Mouse (Mus musculus): ENCODE data around the gene Map2k5.

DNA sequence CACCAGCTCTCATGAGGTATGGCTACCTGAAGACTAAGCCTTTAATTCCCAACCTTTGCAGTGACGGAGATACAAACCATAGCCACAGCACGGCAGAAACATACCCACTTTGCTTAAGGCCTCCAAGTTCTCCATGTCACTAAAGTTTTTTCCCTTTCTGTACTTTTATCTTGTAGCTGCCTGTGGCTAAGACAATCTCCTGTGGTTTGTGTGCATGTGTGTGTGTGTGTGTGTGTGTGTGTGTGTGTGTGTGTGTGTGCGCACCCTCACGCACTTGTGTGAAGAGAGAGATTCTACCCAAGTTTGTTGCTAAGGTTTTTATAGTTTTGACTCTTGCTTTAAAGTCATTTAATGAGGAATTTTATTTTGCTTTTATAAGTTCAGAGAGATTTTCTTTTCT, 5.1 kb upstream of the Map2k5 start:
- TF ChIP-seq POLR2A (IDR thresholded peaks at IDR 0.05; ENCODE audit: extremely low read depth, insufficient read depth, low read length) (no peak), CTCF (IDR thresholded peaks at IDR 0.05; ENCODE audit: extremely low read depth, insufficient read depth, low read length) (no peak)

All from cortical plate, adult 2 months (tissue).